Mouse (Mus musculus): ENCODE data around the gene Rasgef1c. TPM values are rescaled to one million over a fixed set of nuclear protein-coding genes. Genes with fewer than 3 reads are reported as not detected.

Rasgef1c gene
- total RNA-seq, 2 experiments from 2014 or later = 35.3 to 39.5 TPM

DNA sequence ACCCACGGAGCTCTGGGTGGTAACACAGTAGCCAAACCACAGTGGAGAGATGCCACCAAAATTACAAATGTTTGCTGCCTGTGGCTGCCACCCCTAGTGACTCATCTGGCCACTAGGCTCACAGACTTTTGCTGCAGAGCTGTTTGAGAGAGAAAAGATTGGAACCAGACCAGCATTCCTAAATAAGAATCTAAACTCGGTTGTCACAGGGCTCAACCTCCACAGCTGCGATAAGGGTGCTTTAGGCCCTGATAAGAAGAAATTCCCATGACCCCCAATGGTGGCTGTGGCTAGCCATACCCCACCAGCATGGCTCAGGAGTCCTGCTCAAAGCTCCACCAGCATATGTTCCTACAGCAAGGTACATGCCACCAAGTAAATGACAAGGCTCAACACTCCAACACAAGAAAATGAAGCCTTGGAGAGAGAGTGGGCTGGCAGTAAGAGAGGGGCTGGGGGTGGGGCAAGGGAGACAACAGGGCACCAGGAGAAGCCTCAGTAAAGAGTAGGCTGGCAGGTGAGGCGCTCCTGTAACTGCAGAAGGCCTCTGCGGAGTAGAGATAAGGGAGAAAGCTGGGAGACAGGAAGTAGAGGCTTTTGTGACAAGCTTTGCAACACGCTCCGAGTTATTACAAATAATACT, 79.8 kb downstream of the Rasgef1c start:
- DNase-seq (ENCODE audit: extremely low spot score in 1 of 2, low spot score in 2 of 2) = no peak
- no peak overlapping the region for H3K27ac ChIP-seq
- no peak overlapping the region for H3K4me3 ChIP-seq
- TF ChIP-seq CTCF (IDR thresholded peaks at IDR 0.05) = no peak
- intact Hi-C loops (cut with DNase I) = no loop called here

- no peak for DNase-seq (ENCODE audit: extremely low spot score in 1 of 2, low spot score in 2 of 2)
- Histone ChIP-seq H3K4me3 (no peak overlapping the region), H3K27ac (no peak overlapping the region)
- TF ChIP-seq CTCF (IDR thresholded peaks at IDR 0.05) = no peak
- intact Hi-C loops (cut with DNase I) = no loop called here
These were observed 80.5 kb downstream of the Rasgef1c start for GRCm38 (mm10) chr11:49982094-49982493.

DNA sequence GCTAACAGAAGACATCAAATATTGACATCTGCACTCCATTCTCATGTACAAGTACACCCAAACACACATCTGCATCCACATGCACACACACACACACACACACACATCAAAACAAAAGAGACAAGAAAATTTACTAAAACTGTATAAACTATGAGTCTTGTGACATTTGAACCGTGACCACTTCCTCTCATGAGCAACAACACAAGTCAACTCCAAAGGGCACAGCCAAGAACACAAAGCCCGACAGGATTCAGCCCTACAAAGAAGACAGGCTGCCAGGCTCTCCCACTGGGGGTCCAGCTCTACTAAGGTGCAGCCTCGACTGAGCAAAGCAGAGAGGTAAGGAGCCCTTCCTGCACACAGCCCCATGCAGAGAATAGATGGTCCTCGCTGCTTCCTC, 81.2 kb downstream of the Rasgef1c start:
- H3K4me3 ChIP-seq = no peak overlapping the region
- TF ChIP-seq CTCF (IDR thresholded peaks at IDR 0.05) = no peak
- DNase-seq (ENCODE audit: extremely low spot score in 1 of 2, low spot score in 2 of 2) = no peak
- intact Hi-C loops (cut with DNase I) = no loop called here
- no peak overlapping the region for H3K27ac ChIP-seq

- Histone ChIP-seq H3K27ac (no peak overlapping the region), H3K4me3 (no peak overlapping the region)
- TF ChIP-seq CTCF (IDR thresholded peaks at IDR 0.05) = no peak
- intact Hi-C loops (cut with DNase I) = no loop called here
- DNase-seq (ENCODE audit: extremely low spot score in 1 of 2, low spot score in 2 of 2) = no peak
These were observed 82.4 kb downstream of the Rasgef1c start for GRCm38 (mm10) chr11:49983875-49984552.

- Histone ChIP-seq H3K27ac (no peak overlapping the region), H3K4me3 (no peak overlapping the region)
- TF ChIP-seq CTCF (IDR thresholded peaks at IDR 0.05) = no peak
- intact Hi-C loops (cut with DNase I) = loop anchor here (5.0 kb wide), 1 partner anchor 37 kb away; no protein-coding TSS in a partner anchor
- no peak for DNase-seq (ENCODE audit: extremely low spot score in 1 of 2, low spot score in 2 of 2)
These were observed 83.4 kb downstream of the Rasgef1c start for GRCm38 (mm10) chr11:49985009-49985408.

DNA sequence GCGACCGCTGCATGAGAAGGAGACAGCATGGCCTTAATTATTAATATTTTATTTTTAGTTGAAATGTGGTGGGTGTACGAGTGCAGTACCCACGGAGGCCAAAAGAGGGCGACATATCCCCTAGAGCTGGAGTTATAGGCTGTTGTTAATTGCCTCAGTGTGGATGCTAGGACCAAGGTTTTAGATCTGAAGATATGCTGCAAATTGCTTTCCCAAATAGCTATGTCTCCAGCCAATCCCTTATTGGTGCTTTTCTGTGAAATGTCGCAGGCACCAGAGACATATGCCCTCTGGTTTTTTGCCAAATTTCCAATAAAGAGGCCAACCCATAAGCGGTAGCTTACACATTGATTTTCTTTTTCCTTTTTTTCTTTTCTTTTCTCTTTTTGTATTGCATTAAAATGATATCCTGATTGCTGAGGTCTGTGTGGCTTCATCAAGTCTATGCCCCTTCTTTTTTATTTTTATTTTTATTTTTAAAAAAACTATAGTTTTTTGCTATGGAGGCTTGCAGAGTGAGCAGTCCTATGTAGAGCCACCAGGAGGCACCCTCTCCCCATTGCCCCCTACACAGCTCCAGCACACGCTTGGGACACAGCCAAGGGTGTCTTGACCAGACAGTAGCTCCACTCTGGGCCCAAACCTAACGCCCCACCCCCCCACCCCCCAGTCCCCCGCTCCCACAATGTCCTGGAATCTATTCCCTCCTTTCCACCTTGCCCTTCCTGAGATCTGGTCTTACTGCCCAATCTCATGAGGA, 84.8 kb downstream of the Rasgef1c start:
- TF ChIP-seq CTCF (IDR thresholded peaks at IDR 0.05) = peak; percentile 67
- Histone ChIP-seq H3K4me3 (no peak overlapping the region), H3K27ac (no peak overlapping the region)
- intact Hi-C loops (cut with DNase I) = loop anchor here (1.0 to 5.0 kb wide), 2 partner anchors 36 to 144 kb away; no protein-coding TSS in a partner anchor
- peak; percentile 42 to 46 for DNase-seq (ENCODE audit: extremely low spot score in 1 of 2, low spot score in 2 of 2)

GRCm38 (mm10) chr11:49994536-49994935, 92.9 kb downstream of the Rasgef1c start:
- no peak overlapping the region for H3K4me3 ChIP-seq
- intact Hi-C loops (cut with DNase I) = no loop called here
- H3K27ac ChIP-seq = no peak overlapping the region
- DNase-seq (ENCODE audit: extremely low spot score in 1 of 2, low spot score in 2 of 2) = no peak
- TF ChIP-seq CTCF (IDR thresholded peaks at IDR 0.05) = no peak

- H3K4me3 ChIP-seq = no peak overlapping the region
- H3K27ac ChIP-seq = no peak overlapping the region
- TF ChIP-seq CTCF (IDR thresholded peaks at IDR 0.05) = no peak
- intact Hi-C loops (cut with DNase I) = no loop called here
- DNase-seq (ENCODE audit: extremely low spot score in 1 of 2, low spot score in 2 of 2) = no peak
These were observed 94.8 kb downstream of the Rasgef1c start for GRCm38 (mm10) chr11:49996398-49996797.

- no peak for DNase-seq (ENCODE audit: extremely low spot score in 1 of 2, low spot score in 2 of 2)
- Histone ChIP-seq H3K4me3 (no peak overlapping the region), H3K27ac (no peak overlapping the region)
- intact Hi-C loops (cut with DNase I) = no loop called here
- TF ChIP-seq CTCF (IDR thresholded peaks at IDR 0.05) = no peak
These were observed 95.7 kb downstream of the Rasgef1c start for GRCm38 (mm10) chr11:49997321-49997720.

- Histone ChIP-seq H3K4me3 (no peak overlapping the region), H3K27ac (no peak overlapping the region)
- intact Hi-C loops (cut with DNase I) = loop anchor here (2.0 kb wide), 1 partner anchor 32 kb away; no protein-coding TSS in a partner anchor
- no peak for TF ChIP-seq CTCF (IDR thresholded peaks at IDR 0.05)
- no peak for DNase-seq (ENCODE audit: extremely low spot score in 1 of 2, low spot score in 2 of 2)
These were observed 101.2 kb downstream of the Rasgef1c start for GRCm38 (mm10) chr11:50002853-50003252.

GRCm38 (mm10) chr11:50007776-50008175, 106.1 kb downstream of the Rasgef1c start:
- TF ChIP-seq CTCF (IDR thresholded peaks at IDR 0.05) = no peak
- Histone ChIP-seq H3K4me3 (no peak overlapping the region), H3K27ac (no peak overlapping the region)
- DNase-seq (ENCODE audit: extremely low spot score in 1 of 2, low spot score in 2 of 2) = no peak
- intact Hi-C loops (cut with DNase I) = no loop called here

DNA sequence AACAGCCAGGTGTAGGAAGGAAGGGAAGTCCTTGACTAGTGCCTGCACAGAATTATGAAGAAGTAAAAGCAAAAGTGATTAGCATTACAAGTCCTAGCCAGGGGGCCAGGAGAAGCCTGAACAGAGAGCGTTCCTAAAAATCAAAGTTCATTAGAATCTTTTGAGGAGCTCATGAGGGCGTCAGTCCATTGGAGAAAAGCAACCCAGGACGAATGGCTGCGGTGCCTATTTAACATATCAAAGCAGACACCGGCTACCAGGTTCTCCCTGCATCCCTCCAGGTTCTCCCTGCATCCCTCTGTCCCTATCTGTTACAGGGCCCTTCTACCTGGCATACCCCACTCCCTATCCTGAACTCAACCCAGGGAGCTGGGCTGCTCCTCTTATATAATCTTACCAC, 106.6 kb downstream of the Rasgef1c start:
- DNase-seq (ENCODE audit: extremely low spot score in 1 of 2, low spot score in 2 of 2) = no peak
- no peak overlapping the region for H3K4me3 ChIP-seq
- intact Hi-C loops (cut with DNase I) = no loop called here
- no peak for TF ChIP-seq CTCF (IDR thresholded peaks at IDR 0.05)
- no peak overlapping the region for H3K27ac ChIP-seq
